Mouse (Mus musculus) kidney, embryonic 15.5 days (tissue): ENCODE data around the gene Gdap1l1. TPM values are rescaled to one million over a fixed set of nuclear protein-coding genes. Genes with fewer than 3 reads are reported as not detected.
"Not testable (repeated sequence)": the region's sequence is repeated elsewhere in the genome, so short reads cannot be mapped to it uniquely, and the experiment has no call there.

ENCODE experiments used
- ATAC-seq: fragments of 200-750 bp; cut with Nextera tagmentation; replicated peaks from 2 replicates; pipeline ENCODE4 v1.8.0; 2017; ENCODE audit warnings: moderate TSS enrichment; ENCODE audit not compliant: low FRiP score
- H3K27ac ChIP-seq: fragments of 300-500 bp; sonication (generic); 2 replicates; pipeline ENCODE4 v1.5.1; 2015; ENCODE audit warnings: mild to moderate bottlenecking, inconsistent platforms
- H3K27me3 ChIP-seq: fragments of 300-500 bp; sonication (generic); 2 replicates; pipeline ENCODE4 v1.6.1; 2015; ENCODE audit warnings: inconsistent platforms
- H3K36me3 ChIP-seq: fragments of 300-500 bp; sonication (generic); 2 replicates; pipeline ENCODE4 v1.6.1; 2015; ENCODE audit warnings: inconsistent platforms
- H3K4me1 ChIP-seq: fragments of 300-500 bp; sonication (generic); 2 replicates; pipeline ENCODE4 v1.6.1; 2015; ENCODE audit warnings: inconsistent platforms
- H3K4me2 ChIP-seq: fragments of 300-500 bp; sonication (generic); 2 replicates; pipeline ENCODE4 v1.6.1; 2015; ENCODE audit warnings: moderate library complexity, mild to moderate bottlenecking, inconsistent platforms
- H3K4me3 ChIP-seq: fragments of 300-500 bp; sonication (generic); replicated peaks from 2 replicates; pipeline ENCODE4 v1.5.1; 2015; ENCODE audit warnings: mild to moderate bottlenecking, inconsistent platforms
- H3K9ac ChIP-seq: fragments of 300-500 bp; sonication (generic); 2 replicates; pipeline ENCODE4 v1.6.1; 2015; ENCODE audit warnings: mild to moderate bottlenecking, inconsistent platforms
- H3K9me3 ChIP-seq: fragments of 300-500 bp; sonication (generic); replicated peaks from 2 replicates; pipeline ENCODE4 v1.6.1; 2016; ENCODE audit warnings: inconsistent platforms
- WGBS: fragments of 180-500 bp; shearing (Covaris S2); methylation state at CpG from one replicate; pipeline ENCODE4 v1.1.7; 2015; ENCODE audit warnings: mixed read lengths; 5-methylcytosine and 5-hydroxymethylcytosine counted together
- polyA plus RNA-seq: library from polyadenylated mRNA; unstranded; fragments of >200 nt; fragmentation: Nextera tagmentation; extraction: Ambion mirVana; gene quantifications from 2 replicates; pipeline ENCODE4 v1.2.1, GENCODE M21; 2015

The Gdap1l1 gene
- polyA plus RNA-seq, 1 experiment from 2014 or later, result 2.8 TPM

DNA sequence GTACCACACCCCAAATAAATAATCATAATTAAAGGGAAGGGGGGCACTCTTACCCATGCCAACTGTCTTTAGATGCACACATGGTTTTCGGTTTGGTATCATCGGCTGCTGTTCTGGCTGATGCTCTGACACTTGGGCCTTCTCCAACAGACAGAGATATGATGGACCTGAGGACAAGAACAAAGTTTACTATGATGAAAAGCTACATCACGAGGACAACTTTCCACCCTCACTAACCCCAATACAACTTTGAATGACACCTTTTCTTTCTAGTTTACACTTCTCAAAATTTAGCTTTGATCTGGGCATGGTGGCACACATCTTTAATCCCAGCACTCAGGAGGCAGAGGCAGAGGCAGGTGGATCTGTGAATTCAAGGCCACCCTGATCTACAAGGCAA lies 26.9 kb upstream of the Gdap1l1 start:
- 96% methylated on average over 3 of the region's 3 CpGs for WGBS
- ATAC-seq, H3K4me2 ChIP-seq, H3K4me1 ChIP-seq, H3K9ac ChIP-seq, H3K27ac ChIP-seq, H3K27me3 ChIP-seq, H3K9me3 ChIP-seq, H3K4me3 ChIP-seq: not testable (repeated sequence)
- H3K36me3 ChIP-seq, result peaks cover 81% of the 10 kb centered on the region

DNA sequence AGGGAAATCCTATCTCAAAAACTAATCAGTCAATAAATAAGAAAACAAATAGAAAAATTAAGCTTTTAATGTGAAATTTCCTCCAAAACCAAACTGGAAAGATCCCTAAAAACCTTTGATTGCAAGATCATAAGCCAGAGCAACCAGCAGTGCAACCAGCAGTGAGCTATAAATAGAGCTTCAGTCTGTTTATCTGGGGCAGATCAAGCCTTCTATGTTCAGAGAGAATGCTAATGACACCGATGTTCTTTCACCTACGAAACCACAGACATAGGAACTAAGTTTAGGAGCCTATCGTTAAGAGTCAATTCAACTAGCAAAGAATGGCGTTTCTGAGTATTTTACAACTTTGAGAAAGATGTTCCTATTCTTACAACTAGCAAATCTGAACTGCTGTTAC lies 26.4 kb upstream of the Gdap1l1 start:
- H3K27me3 ChIP-seq, result no peaks in the 10 kb centered on the region
- no peaks in the 10 kb centered on the region for H3K9me3 ChIP-seq
- ATAC-seq, result no peak
- H3K27ac ChIP-seq, result no peak overlapping the region
- no peak overlapping the region for H3K9ac ChIP-seq
- H3K4me2 ChIP-seq, result no peak overlapping the region
- WGBS, result 82% methylated on average over 4 of the region's 4 CpGs
- H3K4me1 ChIP-seq, result no peaks in the 10 kb centered on the region
- peaks cover 80% of the 10 kb centered on the region for H3K36me3 ChIP-seq
- H3K4me3 ChIP-seq, result no peak overlapping the region

DNA sequence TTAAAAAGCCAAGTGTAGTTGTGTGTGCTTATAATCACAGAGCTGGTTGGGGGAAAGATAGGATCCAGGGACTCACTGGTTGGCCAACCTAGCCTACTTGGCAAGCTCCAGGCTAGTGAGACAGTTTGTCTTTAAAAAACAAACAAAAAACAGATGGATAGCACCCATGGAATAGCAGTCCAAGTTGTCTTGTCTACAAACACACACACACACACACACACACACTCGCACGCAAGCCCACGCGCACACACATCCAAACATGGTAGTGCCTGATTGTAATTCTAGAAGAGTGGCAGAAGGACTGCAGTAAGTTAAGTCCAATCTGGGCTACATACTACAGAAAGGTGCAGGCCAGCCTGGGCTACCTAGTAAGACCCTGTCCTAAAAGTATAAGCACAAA lies 25.9 kb upstream of the Gdap1l1 start:
- Histone ChIP-seq H3K9ac (no peak overlapping the region), H3K4me2 (no peak overlapping the region), H3K27ac (no peak overlapping the region), H3K4me1 (peaks cover under 1% of the 10 kb centered on the region), H3K27me3 (no peaks in the 10 kb centered on the region), H3K36me3 (peaks cover 74% of the 10 kb centered on the region), H3K9me3 (no peaks in the 10 kb centered on the region), H3K4me3 (no peak overlapping the region)
- ATAC-seq, result no peak
- WGBS, result 94% methylated on average over 4 of the region's 4 CpGs

DNA sequence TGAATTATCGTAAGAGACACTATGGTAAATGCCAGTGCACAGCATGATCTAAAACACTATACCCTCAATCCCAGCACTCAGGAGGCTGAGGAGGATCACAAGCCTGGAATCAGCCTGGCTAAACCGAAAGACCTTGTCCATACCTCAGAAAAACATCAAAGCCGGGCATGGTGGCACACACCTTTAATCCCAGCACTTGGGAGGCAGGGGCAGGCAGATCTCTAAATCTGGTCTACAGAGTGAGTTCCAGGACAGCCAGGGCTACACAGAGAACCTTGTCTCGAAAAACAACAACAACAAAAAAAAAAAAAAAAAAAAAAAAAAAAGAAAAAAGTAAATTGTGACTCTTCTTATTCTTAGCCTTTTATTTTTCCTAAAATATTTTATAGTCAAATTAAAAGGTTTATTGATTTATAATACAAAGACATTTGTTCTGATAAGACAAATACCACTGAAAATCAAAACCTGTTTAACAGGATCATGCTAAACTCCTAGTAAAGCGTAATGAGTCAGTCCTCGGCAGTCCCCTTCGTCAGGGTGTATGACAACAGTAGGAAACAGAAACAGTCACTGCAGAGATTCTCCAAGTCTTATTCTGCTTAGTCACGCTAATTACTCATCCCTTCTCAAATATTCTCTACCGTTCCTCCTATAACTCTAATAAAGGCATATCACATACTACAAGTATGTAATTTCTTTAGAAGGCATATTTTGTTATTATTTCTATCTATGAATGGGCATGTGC lies 25.3 kb upstream of the Gdap1l1 start:
- no peak for ATAC-seq
- H3K36me3 ChIP-seq, result peaks cover 70% of the 10 kb centered on the region
- H3K9me3 ChIP-seq, result no peaks in the 10 kb centered on the region
- no peak overlapping the region for H3K4me2 ChIP-seq
- no peak overlapping the region for H3K4me3 ChIP-seq
- no peaks in the 10 kb centered on the region for H3K27me3 ChIP-seq
- no peak overlapping the region for H3K27ac ChIP-seq
- H3K9ac ChIP-seq, result no peak overlapping the region
- 91% methylated on average over 9 of the region's 9 CpGs for WGBS
- H3K4me1 ChIP-seq, result peaks cover 7% of the 10 kb centered on the region

DNA sequence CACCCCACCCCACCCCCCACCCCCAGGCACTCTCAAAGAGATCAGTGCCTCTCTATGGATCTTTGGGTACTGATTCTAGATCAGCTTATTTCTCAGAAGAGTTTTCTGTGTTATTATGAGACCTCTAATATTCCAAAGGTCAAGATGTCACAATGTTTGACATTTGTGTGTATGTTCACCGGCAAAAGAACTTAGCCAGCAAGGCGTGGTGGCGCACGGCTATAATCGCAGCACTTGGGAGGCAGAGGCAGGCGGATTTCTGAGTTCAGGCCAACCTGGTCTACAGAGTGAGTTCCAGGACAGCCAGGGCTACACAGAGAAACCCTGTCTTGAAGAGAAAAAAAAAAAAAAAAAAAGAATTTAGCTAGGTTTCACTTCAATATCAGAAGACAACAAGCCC lies 21.2 kb upstream of the Gdap1l1 start:
- Histone ChIP-seq H3K4me1 (peaks cover 23% of the 10 kb centered on the region), H3K4me2 (no peak overlapping the region), H3K9me3 (no peaks in the 10 kb centered on the region), H3K27me3 (no peaks in the 10 kb centered on the region), H3K4me3 (no peak overlapping the region), H3K27ac (no peak overlapping the region), H3K9ac (no peak overlapping the region), H3K36me3 (peaks cover 30% of the 10 kb centered on the region)
- ATAC-seq, result no peak
- 94% methylated on average over 6 of the region's 6 CpGs for WGBS

DNA sequence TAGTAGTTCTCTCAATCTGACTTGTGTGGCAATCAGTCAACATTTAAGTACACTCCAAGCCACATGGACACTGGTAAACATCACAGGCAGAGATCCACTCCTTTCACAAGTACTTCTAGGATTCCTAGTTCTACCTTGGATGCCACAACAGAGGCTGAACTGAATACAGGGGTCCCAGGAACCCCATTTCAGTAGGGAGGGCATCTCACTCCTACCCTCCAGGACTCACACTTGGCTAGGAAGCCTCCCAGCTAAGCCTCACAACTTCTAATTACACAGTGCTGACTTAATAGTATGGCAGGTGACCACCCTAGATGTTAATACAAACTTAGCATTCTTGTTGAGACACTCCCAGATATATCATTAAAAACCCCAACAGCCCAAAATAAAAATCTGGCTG lies 20.4 kb upstream of the Gdap1l1 start:
- Histone ChIP-seq H3K9me3 (no peaks in the 10 kb centered on the region), H3K27me3 (no peaks in the 10 kb centered on the region), H3K4me3 (peak overlapping the region; percentile 98), H3K9ac (peak overlapping the region; percentile 93), H3K4me1 (peaks cover 23% of the 10 kb centered on the region), H3K4me2 (peak overlapping the region; percentile 77), H3K27ac (no peak overlapping the region), H3K36me3 (peaks cover 29% of the 10 kb centered on the region)
- ATAC-seq, result no peak

DNA sequence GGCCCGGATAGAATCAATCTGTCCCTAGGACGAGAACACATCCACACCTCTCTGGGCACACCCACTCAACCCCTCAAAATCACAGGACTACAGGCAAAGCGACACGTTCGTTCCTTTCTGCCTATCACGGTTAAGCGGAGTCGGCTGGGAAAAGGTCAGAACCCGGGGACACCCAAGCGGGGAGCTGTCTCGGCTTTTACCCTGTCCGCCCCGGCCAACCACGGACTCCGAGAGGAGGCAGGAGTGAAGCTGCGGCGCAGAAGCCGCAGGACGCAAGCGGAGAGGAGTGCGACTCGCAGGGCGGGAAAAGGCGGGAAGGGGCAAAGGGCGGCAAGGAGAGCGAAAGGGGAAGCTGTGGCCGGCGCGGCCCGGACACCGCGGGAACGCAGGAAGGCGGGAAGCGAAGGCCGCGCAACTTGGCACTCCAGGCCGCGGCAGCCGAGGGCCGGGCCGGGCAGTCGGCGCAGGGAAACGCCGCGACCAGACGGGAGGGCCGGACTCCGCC lies 19.4 kb upstream of the Gdap1l1 start:
- H3K27me3 ChIP-seq, result no peaks in the 10 kb centered on the region
- peak overlapping the region; percentile 77 for H3K4me2 ChIP-seq
- no peaks in the 10 kb centered on the region for H3K9me3 ChIP-seq
- peak overlapping the region; percentile 98 for H3K4me3 ChIP-seq
- peak overlapping the region; percentile 87 for H3K27ac ChIP-seq
- WGBS, result under 1% methylated on average over 43 of the region's 50 CpGs
- peaks cover 23% of the 10 kb centered on the region for H3K4me1 ChIP-seq
- H3K9ac ChIP-seq, result peak overlapping the region; percentile 93
- ATAC-seq, result peak; percentile 2; the same call in 1 of the 2 replicates
- peaks cover 20% of the 10 kb centered on the region for H3K36me3 ChIP-seq

DNA sequence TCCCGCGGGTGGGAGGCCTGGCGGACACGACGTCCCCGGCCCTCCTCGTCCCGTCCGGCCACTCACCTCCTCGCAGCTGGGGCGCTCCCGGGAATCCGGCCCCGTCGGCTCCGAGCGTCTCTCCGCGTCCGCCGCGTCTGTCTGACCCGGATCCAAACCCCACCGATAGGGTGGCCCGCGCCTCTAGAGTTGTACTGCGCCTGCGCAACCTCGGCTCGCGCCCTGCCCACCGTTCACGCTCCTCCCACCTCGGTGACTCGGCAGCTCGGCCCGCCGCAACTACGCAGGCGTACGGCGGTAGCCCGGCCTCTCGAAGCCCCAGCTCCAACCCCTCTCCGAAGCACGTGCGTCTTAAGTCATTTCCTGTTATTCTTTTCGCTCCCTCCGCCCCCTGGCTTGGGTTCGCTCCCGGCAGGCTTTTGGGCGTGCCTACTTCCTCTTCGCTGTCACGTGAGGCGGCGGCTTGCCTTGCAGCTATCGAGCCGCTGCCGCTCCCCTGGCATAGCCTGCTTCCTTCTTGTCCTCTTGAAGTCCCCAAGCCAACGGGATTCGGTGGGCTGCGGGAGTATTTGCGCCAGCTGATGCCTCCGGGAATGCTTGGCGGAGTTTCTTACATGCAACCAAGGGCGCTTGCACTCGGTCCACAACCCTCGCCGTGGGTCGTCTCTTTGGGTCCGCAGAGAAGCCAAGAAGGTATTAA lies 18.8 kb upstream of the Gdap1l1 start:
- WGBS, result under 1% methylated on average over 65 of the region's 71 CpGs
- no peaks in the 10 kb centered on the region for H3K27me3 ChIP-seq
- H3K4me2 ChIP-seq, result peak overlapping the region; percentile 77
- ATAC-seq, result peak; percentile 99
- H3K4me1 ChIP-seq, result peaks cover 23% of the 10 kb centered on the region
- peak overlapping the region; percentile 93 for H3K9ac ChIP-seq
- peak overlapping the region; percentile 87 for H3K27ac ChIP-seq
- H3K4me3 ChIP-seq, result peak overlapping the region; percentile 98
- peaks cover 15% of the 10 kb centered on the region for H3K36me3 ChIP-seq
- no peaks in the 10 kb centered on the region for H3K9me3 ChIP-seq

DNA sequence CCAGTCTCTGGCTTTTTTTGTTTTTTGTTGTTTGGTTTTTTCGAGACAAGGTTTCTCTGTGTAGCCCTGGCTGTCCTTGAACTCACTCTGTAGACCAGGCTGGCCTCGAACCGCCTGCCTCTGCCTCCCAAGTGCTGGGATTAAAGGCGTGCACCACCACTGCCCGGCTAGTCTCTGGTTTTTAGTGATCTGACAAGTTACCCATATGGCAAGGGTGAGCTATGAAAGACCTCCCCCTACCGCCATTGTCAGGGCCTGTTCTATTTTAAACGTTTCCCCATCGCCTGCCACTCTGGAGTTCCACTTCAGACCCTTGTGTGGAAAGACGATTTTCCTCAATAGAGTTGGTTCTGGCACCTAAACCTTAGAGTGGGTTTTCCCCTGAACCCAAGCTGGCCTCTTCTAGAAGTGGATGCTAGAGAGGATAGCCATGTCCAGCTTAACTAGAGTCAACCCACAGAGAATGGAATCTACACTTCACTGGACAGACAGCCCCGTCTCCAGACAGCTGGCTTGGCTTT lies 17.9 kb upstream of the Gdap1l1 start:
- Histone ChIP-seq H3K27me3 (no peaks in the 10 kb centered on the region), H3K9me3 (no peaks in the 10 kb centered on the region), H3K4me1 (peaks cover 23% of the 10 kb centered on the region), H3K4me3 (peak overlapping the region; percentile 98), H3K36me3 (peaks cover 6% of the 10 kb centered on the region), H3K27ac (no peak overlapping the region), H3K4me2 (peak overlapping the region; percentile 71), H3K9ac (peak overlapping the region; percentile 76)
- 32% methylated on average over 10 of the region's 10 CpGs for WGBS
- no peak for ATAC-seq

DNA sequence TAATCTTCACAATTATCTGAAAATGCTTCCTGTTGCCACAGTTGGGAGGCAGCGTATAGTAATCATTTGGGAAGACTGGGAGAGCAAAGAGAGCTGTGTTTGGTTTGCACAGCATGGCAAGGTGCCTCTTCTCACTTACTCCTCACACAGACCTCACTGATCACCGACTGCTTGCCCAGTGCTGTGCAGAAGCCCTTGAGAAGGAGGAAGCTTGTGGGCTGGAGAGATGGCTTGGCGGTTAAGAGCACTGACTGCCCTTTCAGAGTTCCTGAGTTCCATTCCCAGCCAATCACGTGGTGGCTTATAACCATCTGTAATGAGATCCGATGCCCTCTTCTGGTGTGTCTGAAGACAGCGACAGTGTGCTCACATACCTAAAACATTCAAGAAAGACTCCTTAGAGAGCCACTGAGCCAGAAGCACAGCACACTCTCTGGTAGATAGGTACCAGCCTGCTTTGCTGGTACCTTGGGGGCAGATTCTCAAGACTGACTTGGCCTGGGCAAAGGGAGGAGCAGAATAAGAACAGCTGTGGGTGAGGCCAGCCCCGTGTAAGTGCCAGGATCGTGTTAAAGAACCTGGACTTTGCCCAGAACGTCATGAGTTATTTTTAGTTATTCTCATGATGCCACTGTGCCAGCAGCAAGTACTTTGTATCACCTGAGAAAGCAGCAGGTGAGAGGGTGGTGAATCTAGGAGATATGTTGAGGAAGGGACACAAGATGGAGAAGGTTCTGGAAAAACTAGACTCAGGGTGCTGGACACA lies 15.2 kb upstream of the Gdap1l1 start:
- ATAC-seq, result no peak
- peaks cover 6% of the 10 kb centered on the region; the same call in 1 of the 2 replicates for H3K36me3 ChIP-seq
- H3K27ac ChIP-seq, result no peak overlapping the region
- no peaks in the 10 kb centered on the region for H3K9me3 ChIP-seq
- no peak overlapping the region for H3K4me2 ChIP-seq
- peaks cover 16% of the 10 kb centered on the region for H3K4me1 ChIP-seq
- no peak overlapping the region for H3K9ac ChIP-seq
- no peaks in the 10 kb centered on the region for H3K27me3 ChIP-seq
- H3K4me3 ChIP-seq, result no peak overlapping the region
- WGBS, result 84% methylated on average over 9 of the region's 9 CpGs

DNA sequence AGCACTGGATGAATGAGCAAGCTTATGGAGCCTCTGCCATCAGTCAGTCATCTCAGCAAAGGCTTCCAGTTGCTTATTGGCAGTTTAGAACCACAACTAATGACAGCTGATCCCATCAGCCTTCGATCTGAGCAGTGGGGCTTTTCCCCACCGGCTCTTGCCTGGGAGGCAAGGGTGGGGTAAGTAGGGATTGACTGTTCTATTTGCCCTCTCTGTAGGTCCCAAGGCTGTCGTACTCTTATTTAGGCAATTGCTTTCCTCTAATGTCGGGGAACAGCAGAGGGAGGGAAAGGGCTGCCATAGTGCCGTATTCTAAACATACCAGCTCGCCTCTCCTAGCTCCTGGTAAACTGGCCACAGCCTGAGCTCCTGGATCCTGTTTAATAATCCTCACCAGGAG lies 13.7 kb upstream of the Gdap1l1 start, which contains the start of gene Oser1:
TSS of gene Oser1 (minus strand) at position 101 of the 400 bp plus-strand sequence.
- Histone ChIP-seq H3K4me2 (no peak within 1 kb of the TSS), H3K27me3 (no peaks in the 10 kb centered on the region), H3K4me1 (peaks cover 11% of the 10 kb centered on the region), H3K4me3 (no peak within 1 kb of the TSS), H3K27ac (no peak within 1 kb of the TSS), H3K9ac (no peak within 1 kb of the TSS), H3K9me3 (no peaks in the 10 kb centered on the region), H3K36me3 (peaks cover 6% of the 10 kb centered on the region; the same call in 1 of the 2 replicates)
- WGBS, result 88% methylated on average over 6 of the region's 6 CpGs
- ATAC-seq, result no peak
